Mouse (Mus musculus): Measurements from ENCODE around the gene Olfr740. TPM values are rescaled to one million over a fixed set of nuclear protein-coding genes. Genes with fewer than 3 reads are reported as not detected.

The Olfr740 gene
- polyA plus RNA-seq (2015; fragmentation: Nextera tagmentation; extraction: Ambion mirVana) = not detected in 2 replicates

DNA sequence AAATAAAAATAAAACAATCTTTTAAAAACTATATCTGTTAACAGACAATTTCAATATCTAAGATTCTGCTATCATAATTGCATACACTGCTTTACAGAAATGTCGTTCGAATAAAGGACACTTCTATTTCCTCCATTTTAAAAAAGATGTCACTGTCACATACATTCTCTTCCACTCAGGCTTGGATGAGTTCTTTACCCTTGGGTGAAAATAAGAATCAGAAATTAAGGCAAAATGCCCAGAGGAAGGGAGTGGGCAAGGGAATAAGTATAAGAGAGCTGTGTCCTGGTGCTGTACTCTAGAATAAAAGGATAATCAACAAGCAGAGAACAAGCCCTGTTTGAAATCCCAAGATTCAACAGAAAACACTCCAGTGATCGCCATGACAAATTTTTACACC is at the start of gene Olfr740:
TSS of gene Olfr740 (plus strand) at position 301 of the 400 bp plus-strand sequence.
- 84% methylated on average over 3 of the region's 3 CpGs for WGBS

DNA sequence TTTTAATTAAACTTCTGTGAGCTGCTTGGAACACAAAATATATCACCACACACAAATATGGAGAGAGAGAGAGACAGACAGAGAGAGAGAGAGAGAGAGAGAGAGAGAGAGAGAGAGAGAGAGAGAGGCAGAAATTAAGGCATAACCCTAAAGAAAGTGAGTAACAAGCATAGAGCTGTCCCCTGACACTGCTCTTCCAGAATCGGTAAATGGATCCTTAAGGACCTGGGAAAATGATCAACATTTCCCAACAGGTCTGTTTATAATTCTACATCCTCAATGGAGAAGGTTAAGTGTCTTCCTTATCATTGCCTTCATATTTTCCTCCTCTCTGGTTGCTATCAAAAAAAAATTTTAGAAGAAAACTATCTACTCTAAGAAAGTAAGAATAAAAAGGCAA is 38.1 kb upstream of the Olfr740 start, which contains the start of gene Olfr738:
TSS of gene Olfr738 (plus strand) at position 301 of the 400 bp plus-strand sequence.
- no peak within 1 kb of the TSS for H3K4me3 ChIP-seq
- no peaks in the 10 kb centered on the region for H3K9me3 ChIP-seq
- 93% methylated on average over 1 of the region's 1 CpGs for WGBS
- no peaks in the 10 kb centered on the region for H3K4me1 ChIP-seq (replicated peaks)
- H3K27ac ChIP-seq (replicated peaks) = no peak within 1 kb of the TSS
- H3K27me3 ChIP-seq = no peaks in the 10 kb centered on the region
- H3K4me2 ChIP-seq = no peak within 1 kb of the TSS
- no peak for ATAC-seq (ENCODE audit: low FRiP score, low read depth)
- H3K36me3 ChIP-seq = no peaks in the 10 kb centered on the region
- H3K9ac ChIP-seq = no peak within 1 kb of the TSS

More for the DNA sequence above, at the start of gene Olfr740:
- Histone ChIP-seq H3K27me3 (no peaks in the 10 kb centered on the region), H3K27ac (replicated peaks) (no peak within 1 kb of the TSS), H3K4me3 (no peak within 1 kb of the TSS), H3K9ac (no peak within 1 kb of the TSS), H3K9me3 (no peaks in the 10 kb centered on the region), H3K36me3 (no peaks in the 10 kb centered on the region), H3K4me1 (replicated peaks) (no peaks in the 10 kb centered on the region), H3K4me2 (no peak within 1 kb of the TSS)
- no peak for ATAC-seq (ENCODE audit: low FRiP score, low read depth)

DNA sequence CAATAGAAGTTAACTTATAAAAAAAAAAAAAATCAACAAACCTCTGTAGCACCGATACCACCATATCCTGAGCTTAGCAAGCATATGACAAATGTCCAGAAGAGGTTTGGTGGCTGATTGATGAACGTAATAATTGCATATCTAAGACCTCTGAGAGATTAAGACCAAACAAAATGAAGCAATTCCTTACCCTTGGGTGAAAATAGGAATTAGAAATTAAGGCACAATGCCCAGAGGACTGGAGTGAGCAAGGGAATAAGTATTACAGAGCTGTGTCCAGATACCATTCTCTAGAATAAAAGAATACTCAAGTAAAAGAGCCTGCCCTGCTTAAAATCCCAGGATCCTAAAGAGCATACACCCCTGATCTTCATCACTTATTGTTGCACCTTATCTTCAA is 27.0 kb upstream of the Olfr740 start, which contains the start of gene Olfr739:
TSS of gene Olfr739 (plus strand) at position 301 of the 400 bp plus-strand sequence.
- WGBS = 65% methylated on average over 2 of the region's 2 CpGs
- Histone ChIP-seq H3K9ac (no peak within 1 kb of the TSS), H3K27me3 (no peaks in the 10 kb centered on the region), H3K4me1 (replicated peaks) (no peaks in the 10 kb centered on the region), H3K36me3 (no peaks in the 10 kb centered on the region), H3K4me3 (no peak within 1 kb of the TSS), H3K27ac (replicated peaks) (no peak within 1 kb of the TSS), H3K9me3 (no peaks in the 10 kb centered on the region), H3K4me2 (no peak within 1 kb of the TSS)
- ATAC-seq (ENCODE audit: low FRiP score, low read depth) = no peak

- Histone ChIP-seq H3K9me3 (no peaks in the 10 kb centered on the region), H3K4me3 (no peak within 1 kb of the TSS), H3K4me2 (no peak within 1 kb of the TSS), H3K27me3 (no peaks in the 10 kb centered on the region), H3K36me3 (no peaks in the 10 kb centered on the region), H3K9ac (no peak within 1 kb of the TSS), H3K27ac (replicated peaks) (no peak within 1 kb of the TSS), H3K4me1 (replicated peaks) (no peaks in the 10 kb centered on the region)
- no peak for ATAC-seq (ENCODE audit: low FRiP score, low read depth)
- WGBS = 72% methylated on average over 2 of the region's 2 CpGs
These were observed 27.1 kb downstream of the Olfr740 start, which contains the start of gene Olfr741 for GRCm38 (mm10) chr14:50472438-50472837. Gene Olfr741, plus strand, starts transcription at chr14:50472738.

DNA sequence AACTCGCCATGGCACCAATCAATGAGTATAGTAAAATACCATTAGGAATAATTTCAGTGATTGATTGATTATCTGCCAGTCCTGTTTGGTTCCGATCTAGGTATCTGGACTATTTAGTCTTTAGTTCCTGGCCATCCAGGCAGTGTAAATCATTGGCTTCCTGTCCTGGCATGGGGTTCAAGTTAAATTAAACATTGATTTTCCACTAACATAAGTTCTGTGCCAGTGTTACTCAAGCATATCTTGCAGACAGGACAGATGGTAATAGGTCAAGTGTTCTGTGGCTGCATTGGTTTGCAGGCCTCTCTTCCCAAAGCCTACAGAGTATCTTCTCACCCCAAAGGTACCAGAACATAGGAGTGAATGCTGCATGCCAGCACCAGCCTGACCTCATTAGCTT is 33.1 kb downstream of the Olfr740 start:
- Histone ChIP-seq H3K36me3 (no peaks in the 10 kb centered on the region), H3K9ac (no peak overlapping the region), H3K4me3 (no peak overlapping the region), H3K9me3 (no peaks in the 10 kb centered on the region), H3K4me2 (no peak overlapping the region), H3K27ac (replicated peaks) (no peak overlapping the region), H3K4me1 (replicated peaks) (no peaks in the 10 kb centered on the region), H3K27me3 (no peaks in the 10 kb centered on the region)
- no peak for ATAC-seq (ENCODE audit: low FRiP score, low read depth)
- WGBS = 77% methylated on average over 2 of the region's 2 CpGs

- ATAC-seq (ENCODE audit: low FRiP score, low read depth) = no peak
- no peak within 1 kb of the TSS for H3K4me3 ChIP-seq
These were observed 58.0 kb downstream of the Olfr740 start, which contains the start of gene Olfr742 for GRCm38 (mm10) chr14:50503300-50503699. Gene Olfr742, plus strand, starts transcription at chr14:50503600.

More at GRCm38 (mm10) chr14:50503300-50503699, 58.0 kb downstream of the Olfr740 start, which contains the start of gene Olfr742:
- no peaks in the 10 kb centered on the region for H3K4me1 ChIP-seq (replicated peaks)
- WGBS = 74% methylated on average over 2 of the region's 2 CpGs
- H3K27me3 ChIP-seq = no peaks in the 10 kb centered on the region
- H3K9ac ChIP-seq = no peak within 1 kb of the TSS
- no peaks in the 10 kb centered on the region for H3K9me3 ChIP-seq
- no peaks in the 10 kb centered on the region for H3K36me3 ChIP-seq
- no peak within 1 kb of the TSS for H3K4me2 ChIP-seq
- H3K27ac ChIP-seq (replicated peaks) = no peak within 1 kb of the TSS

Other genes starting within 250 kb of the Olfr740 start
- gene Olfr731, start 203.7 kb upstream of the Olfr740 start, polyA plus RNA-seq (2015; fragmentation: Nextera tagmentation; extraction: Ambion mirVana) = not detected in 2 replicates
- gene Olfr732, start 161.3 kb upstream of the Olfr740 start, polyA plus RNA-seq (2015; fragmentation: Nextera tagmentation; extraction: Ambion mirVana) = not detected in 2 replicates
- gene Olfr733, start 144.0 kb upstream of the Olfr740 start, polyA plus RNA-seq (2015; fragmentation: Nextera tagmentation; extraction: Ambion mirVana) = not detected in 2 replicates
- not detected in 2 replicates for gene Olfr734, start 118.8 kb upstream of the Olfr740 start, polyA plus RNA-seq (2015; fragmentation: Nextera tagmentation; extraction: Ambion mirVana)
- gene Olfr735, start 96.7 kb upstream of the Olfr740 start, polyA plus RNA-seq (2015; fragmentation: Nextera tagmentation; extraction: Ambion mirVana) = not detected in 2 replicates
- not detected in 2 replicates for gene Tlr11, start 87.6 kb upstream of the Olfr740 start, polyA plus RNA-seq (2015; fragmentation: Nextera tagmentation; extraction: Ambion mirVana)
- not detected in 2 replicates for gene Olfr736, start 64.4 kb upstream of the Olfr740 start, polyA plus RNA-seq (2015; fragmentation: Nextera tagmentation; extraction: Ambion mirVana)
- not detected in 2 replicates for gene Olfr738, start 38.0 kb upstream of the Olfr740 start, polyA plus RNA-seq (2015; fragmentation: Nextera tagmentation; extraction: Ambion mirVana)
- not detected in 2 replicates for gene Olfr739, start 26.9 kb upstream of the Olfr740 start, polyA plus RNA-seq (2015; fragmentation: Nextera tagmentation; extraction: Ambion mirVana)
- not detected in 2 replicates for gene Olfr741, start 27.2 kb downstream of the Olfr740 start, polyA plus RNA-seq (2015; fragmentation: Nextera tagmentation; extraction: Ambion mirVana)
- not detected in 2 replicates for gene Olfr742, start 58.1 kb downstream of the Olfr740 start, polyA plus RNA-seq (2015; fragmentation: Nextera tagmentation; extraction: Ambion mirVana)
- not detected in 2 replicates for gene Olfr743, start 76.3 kb downstream of the Olfr740 start, polyA plus RNA-seq (2015; fragmentation: Nextera tagmentation; extraction: Ambion mirVana)
- not detected in 2 replicates for gene Olfr744, start 169.3 kb downstream of the Olfr740 start, polyA plus RNA-seq (2015; fragmentation: Nextera tagmentation; extraction: Ambion mirVana)
- gene Olfr745, start 193.8 kb downstream of the Olfr740 start, polyA plus RNA-seq (2015; fragmentation: Nextera tagmentation; extraction: Ambion mirVana) = not detected in 2 replicates
- not detected in 2 replicates for gene Olfr746, start 201.5 kb downstream of the Olfr740 start, polyA plus RNA-seq (2015; fragmentation: Nextera tagmentation; extraction: Ambion mirVana)
- not detected in 2 replicates for gene Olfr747, start 247.7 kb downstream of the Olfr740 start, polyA plus RNA-seq (2015; fragmentation: Nextera tagmentation; extraction: Ambion mirVana)

Measured in hindbrain, embryonic 15.5 days (tissue).